Mouse (Mus musculus): Measurements from ENCODE around the gene Lyrm9. TPM values are rescaled to one million over a fixed set of nuclear protein-coding genes. Genes with fewer than 3 reads are reported as not detected.

Gene Lyrm9
- polyA plus RNA-seq (2015; fragmentation: Nextera tagmentation; extraction: Ambion mirVana) = 20.7 and 21.9 TPM in 2 replicates

- Histone ChIP-seq H3K27me3 (replicated peaks; ENCODE audit: control insufficient read depth, insufficient read depth, low read length) (no peaks in the 10 kb centered on the region), H3K4me1 (ENCODE audit: control insufficient read depth, insufficient read depth, low read length) (peaks cover 7% of the 10 kb centered on the region), H3K4me2 (ENCODE audit: low read depth, low read length) (peak within 1 kb of the TSS; percentile 85), H3K9ac (ENCODE audit: low read depth, low read length) (peak within 1 kb of the TSS; percentile 86), H3K4me3 (ENCODE audit: low read length) (peak within 1 kb of the TSS; percentile 77), H3K36me3 (ENCODE audit: control insufficient read depth, insufficient read depth, low read length) (no peaks in the 10 kb centered on the region), H3K9me3 (ENCODE audit: control insufficient read depth, low read length) (no peaks in the 10 kb centered on the region), H3K27ac (ENCODE audit: low read length) (no peak within 1 kb of the TSS)
- under 1% methylated on average over 51 of the region's 51 CpGs for WGBS
- ATAC-seq = peak; percentile 91
Observed at GRCm38 (mm10) chr11:78826442-78827013, at the start of gene Lyrm9. Gene Lyrm9 (plus strand): TSS chr11:78826584.

GRCm38 (mm10) chr11:78777851-78778680 is 48.3 kb upstream of the Lyrm9 start:
- 54% methylated on average over 10 of the region's 10 CpGs for WGBS
- ATAC-seq = peak; percentile 83
- Histone ChIP-seq H3K9ac (ENCODE audit: low read depth, low read length) (no peak overlapping the region), H3K36me3 (ENCODE audit: control insufficient read depth, insufficient read depth, low read length) (no peaks in the 10 kb centered on the region), H3K4me2 (ENCODE audit: low read depth, low read length) (no peak overlapping the region), H3K27ac (ENCODE audit: low read length) (0 out of 2 replicates have a peak overlapping the region, but pooled peaks have one; percentile 21), H3K9me3 (ENCODE audit: control insufficient read depth, low read length) (no peaks in the 10 kb centered on the region), H3K4me3 (ENCODE audit: low read length) (no peak overlapping the region), H3K27me3 (replicated peaks; ENCODE audit: control insufficient read depth, insufficient read depth, low read length) (no peaks in the 10 kb centered on the region), H3K4me1 (ENCODE audit: control insufficient read depth, insufficient read depth, low read length) (peaks cover 9% of the 10 kb centered on the region; the same call in 1 of the 2 replicates)

- H3K9ac ChIP-seq (ENCODE audit: low read depth, low read length) = no peak overlapping the region
- no peak overlapping the region for H3K27ac ChIP-seq (ENCODE audit: low read length)
- ATAC-seq = no peak
- no peaks in the 10 kb centered on the region for H3K36me3 ChIP-seq (ENCODE audit: control insufficient read depth, insufficient read depth, low read length)
- no peak overlapping the region for H3K4me3 ChIP-seq (ENCODE audit: low read length)
- 91% methylated on average over 3 of the region's 3 CpGs for WGBS
- H3K4me2 ChIP-seq (ENCODE audit: low read depth, low read length) = no peak overlapping the region
- peaks cover 8% of the 10 kb centered on the region; the same call in 1 of the 2 replicates for H3K4me1 ChIP-seq (ENCODE audit: control insufficient read depth, insufficient read depth, low read length)
- no peaks in the 10 kb centered on the region for H3K27me3 ChIP-seq (replicated peaks; ENCODE audit: control insufficient read depth, insufficient read depth, low read length)
- H3K9me3 ChIP-seq (ENCODE audit: control insufficient read depth, low read length) = no peaks in the 10 kb centered on the region
Observed at GRCm38 (mm10) chr11:78780002-78780401, 46.4 kb upstream of the Lyrm9 start.

- WGBS = 79% methylated on average over 3 of the region's 3 CpGs
Observed at GRCm38 (mm10) chr11:78780571-78780970, 45.8 kb upstream of the Lyrm9 start.

GRCm38 (mm10) chr11:78782326-78782725 is 44.1 kb upstream of the Lyrm9 start:
- Histone ChIP-seq H3K4me2 (ENCODE audit: low read depth, low read length) (no peak overlapping the region), H3K9me3 (ENCODE audit: control insufficient read depth, low read length) (no peaks in the 10 kb centered on the region), H3K4me3 (ENCODE audit: low read length) (no peak overlapping the region), H3K27ac (ENCODE audit: low read length) (no peak overlapping the region), H3K9ac (ENCODE audit: low read depth, low read length) (no peak overlapping the region), H3K27me3 (replicated peaks; ENCODE audit: control insufficient read depth, insufficient read depth, low read length) (no peaks in the 10 kb centered on the region), H3K4me1 (ENCODE audit: control insufficient read depth, insufficient read depth, low read length) (peaks cover 8% of the 10 kb centered on the region; the same call in 1 of the 2 replicates), H3K36me3 (ENCODE audit: control insufficient read depth, insufficient read depth, low read length) (no peaks in the 10 kb centered on the region)
- ATAC-seq = no peak
- WGBS = 80% methylated on average over 5 of the region's 5 CpGs

More at GRCm38 (mm10) chr11:78780571-78780970, 45.8 kb upstream of the Lyrm9 start:
- Histone ChIP-seq H3K27me3 (replicated peaks; ENCODE audit: control insufficient read depth, insufficient read depth, low read length) (no peaks in the 10 kb centered on the region), H3K36me3 (ENCODE audit: control insufficient read depth, insufficient read depth, low read length) (no peaks in the 10 kb centered on the region), H3K4me1 (ENCODE audit: control insufficient read depth, insufficient read depth, low read length) (peaks cover 8% of the 10 kb centered on the region; the same call in 1 of the 2 replicates), H3K27ac (ENCODE audit: low read length) (no peak overlapping the region), H3K9me3 (ENCODE audit: control insufficient read depth, low read length) (no peaks in the 10 kb centered on the region), H3K4me3 (ENCODE audit: low read length) (no peak overlapping the region), H3K4me2 (ENCODE audit: low read depth, low read length) (no peak overlapping the region), H3K9ac (ENCODE audit: low read depth, low read length) (no peak overlapping the region)
- no peak for ATAC-seq

- Histone ChIP-seq H3K27ac (ENCODE audit: low read length) (no peak overlapping the region), H3K9ac (ENCODE audit: low read depth, low read length) (no peak overlapping the region), H3K9me3 (ENCODE audit: control insufficient read depth, low read length) (no peaks in the 10 kb centered on the region), H3K4me2 (ENCODE audit: low read depth, low read length) (no peak overlapping the region), H3K4me1 (ENCODE audit: control insufficient read depth, insufficient read depth, low read length) (peaks cover 8% of the 10 kb centered on the region; the same call in 1 of the 2 replicates), H3K27me3 (replicated peaks; ENCODE audit: control insufficient read depth, insufficient read depth, low read length) (no peaks in the 10 kb centered on the region), H3K36me3 (ENCODE audit: control insufficient read depth, insufficient read depth, low read length) (no peaks in the 10 kb centered on the region), H3K4me3 (ENCODE audit: low read length) (no peak overlapping the region)
- ATAC-seq = no peak
- WGBS = 77% methylated on average over 9 of the region's 9 CpGs
Observed at GRCm38 (mm10) chr11:78782791-78783347, 43.5 kb upstream of the Lyrm9 start.

- 38% methylated on average over 7 of the region's 7 CpGs for WGBS
- Histone ChIP-seq H3K27me3 (replicated peaks; ENCODE audit: control insufficient read depth, insufficient read depth, low read length) (no peaks in the 10 kb centered on the region), H3K27ac (ENCODE audit: low read length) (no peak overlapping the region), H3K4me2 (ENCODE audit: low read depth, low read length) (no peak overlapping the region), H3K4me3 (ENCODE audit: low read length) (no peak overlapping the region), H3K9ac (ENCODE audit: low read depth, low read length) (no peak overlapping the region), H3K9me3 (ENCODE audit: control insufficient read depth, low read length) (no peaks in the 10 kb centered on the region), H3K36me3 (ENCODE audit: control insufficient read depth, insufficient read depth, low read length) (no peaks in the 10 kb centered on the region), H3K4me1 (ENCODE audit: control insufficient read depth, insufficient read depth, low read length) (no peaks in the 10 kb centered on the region)
- ATAC-seq = no peak
Observed at GRCm38 (mm10) chr11:78786013-78786431, 40.4 kb upstream of the Lyrm9 start.

- H3K9ac ChIP-seq (ENCODE audit: low read depth, low read length) = no peak overlapping the region
- H3K4me3 ChIP-seq (ENCODE audit: low read length) = no peak overlapping the region
- no peak overlapping the region for H3K4me2 ChIP-seq (ENCODE audit: low read depth, low read length)
- H3K27ac ChIP-seq (ENCODE audit: low read length) = no peak overlapping the region
- H3K4me1 ChIP-seq (ENCODE audit: control insufficient read depth, insufficient read depth, low read length) = no peaks in the 10 kb centered on the region
- no peaks in the 10 kb centered on the region for H3K27me3 ChIP-seq (replicated peaks; ENCODE audit: control insufficient read depth, insufficient read depth, low read length)
- ATAC-seq = no peak
- 84% methylated on average over 11 of the region's 11 CpGs for WGBS
- no peaks in the 10 kb centered on the region for H3K9me3 ChIP-seq (ENCODE audit: control insufficient read depth, low read length)
- H3K36me3 ChIP-seq (ENCODE audit: control insufficient read depth, insufficient read depth, low read length) = no peaks in the 10 kb centered on the region
Observed at GRCm38 (mm10) chr11:78789370-78790060, 36.9 kb upstream of the Lyrm9 start.

- Histone ChIP-seq H3K9me3 (ENCODE audit: control insufficient read depth, low read length) (no peaks in the 10 kb centered on the region), H3K4me1 (ENCODE audit: control insufficient read depth, insufficient read depth, low read length) (no peaks in the 10 kb centered on the region), H3K36me3 (ENCODE audit: control insufficient read depth, insufficient read depth, low read length) (no peaks in the 10 kb centered on the region), H3K4me2 (ENCODE audit: low read depth, low read length) (no peak overlapping the region), H3K9ac (ENCODE audit: low read depth, low read length) (no peak overlapping the region), H3K27ac (ENCODE audit: low read length) (no peak overlapping the region), H3K4me3 (ENCODE audit: low read length) (no peak overlapping the region), H3K27me3 (replicated peaks; ENCODE audit: control insufficient read depth, insufficient read depth, low read length) (no peaks in the 10 kb centered on the region)
- no peak for ATAC-seq
- 30% methylated on average over 4 of the region's 4 CpGs for WGBS
Observed at GRCm38 (mm10) chr11:78791582-78791981, 34.8 kb upstream of the Lyrm9 start.

Data from intestine, embryonic 16.5 days (tissue).